Mouse (Mus musculus) heart, embryonic 13.5 days (tissue): ENCODE data around the gene Tmem169. TPM values are rescaled to one million over a fixed set of nuclear protein-coding genes. Genes with fewer than 3 reads are reported as not detected.

Source experiments
- ATAC-seq: fragments of 200-750 bp; cut with Nextera tagmentation; 2 replicates; pipeline ENCODE4 v1.8.0; 2017; ENCODE audit warnings: moderate TSS enrichment; ENCODE audit not compliant: insufficient number of reproducible peaks, low FRiP score, low TSS enrichment; ENCODE audit errors: extremely low read depth
- H3K27ac ChIP-seq: fragments of 300-500 bp; sonication (generic); replicated peaks from 2 replicates; pipeline ENCODE4 v1.5.1; 2015; ENCODE audit warnings: moderate library complexity, mild to moderate bottlenecking, inconsistent platforms
- H3K27me3 ChIP-seq: fragments of 300-500 bp; sonication (generic); replicated peaks from 2 replicates; pipeline ENCODE4 v1.6.1; 2015; ENCODE audit warnings: mild to moderate bottlenecking, inconsistent platforms
- H3K36me3 ChIP-seq: fragments of 300-500 bp; sonication (generic); 2 replicates; pipeline ENCODE4 v1.6.1; 2015; ENCODE audit warnings: mild to moderate bottlenecking, inconsistent platforms
- H3K4me1 ChIP-seq: fragments of 300-500 bp; sonication (generic); 2 replicates; pipeline ENCODE4 v1.6.1; 2015; ENCODE audit warnings: inconsistent platforms
- H3K4me2 ChIP-seq: fragments of 300-500 bp; sonication (generic); 2 replicates; pipeline ENCODE4 v1.6.1; 2015; ENCODE audit warnings: inconsistent platforms, mild to moderate bottlenecking, moderate library complexity
- H3K4me3 ChIP-seq: fragments of 300-500 bp; sonication (generic); 2 replicates; pipeline ENCODE4 v1.5.1; 2015; ENCODE audit warnings: moderate library complexity, mild to moderate bottlenecking, inconsistent platforms
- H3K9ac ChIP-seq: fragments of 300-500 bp; sonication (generic); 2 replicates; pipeline ENCODE4 v1.6.1; 2015; ENCODE audit warnings: inconsistent platforms, mild to moderate bottlenecking, moderate library complexity
- H3K9me3 ChIP-seq: fragments of 300-500 bp; sonication (generic); 2 replicates; pipeline ENCODE4 v1.6.1; 2016; ENCODE audit warnings: inconsistent platforms
- WGBS: fragments of 180-500 bp; shearing (Covaris S2); methylation state at CpG from one replicate; pipeline ENCODE4 v1.1.7; 2015; ENCODE audit warnings: mixed read lengths; 5-methylcytosine and 5-hydroxymethylcytosine counted together
- polyA plus RNA-seq: library from polyadenylated mRNA; unstranded; fragments of >200 nt; fragmentation: Nextera tagmentation; extraction: Ambion mirVana; gene quantifications from 2 replicates; pipeline ENCODE4 v1.2.1, GENCODE M21; 2015

Tmem169 gene
- polyA plus RNA-seq, 1 experiment from 2014 or later: 0.35 TPM

GRCm38 (mm10) chr1:72309744-72310424, 25.7 kb downstream of the Tmem169 start:
- H3K4me2 ChIP-seq: no peak overlapping the region
- no peak for ATAC-seq
- 75% methylated on average over 6 of the region's 6 CpGs for WGBS
- H3K4me1 ChIP-seq: peaks cover 9% of the 10 kb centered on the region; the same call in 1 of the 2 replicates
- no peaks in the 10 kb centered on the region for H3K9me3 ChIP-seq
- no peak overlapping the region for H3K27ac ChIP-seq
- H3K9ac ChIP-seq: no peak overlapping the region
- peaks cover 21% of the 10 kb centered on the region for H3K36me3 ChIP-seq
- peaks cover 15% of the 10 kb centered on the region; the same call in 1 of the 2 replicates for H3K27me3 ChIP-seq
- no peak overlapping the region for H3K4me3 ChIP-seq

GRCm38 (mm10) chr1:72312701-72313398, 28.7 kb downstream of the Tmem169 start:
- Histone ChIP-seq H3K27ac (no peak overlapping the region), H3K4me1 (0 out of 2 replicates have a peak, but pooled peaks cover 6% of the 10 kb centered on the region), H3K9me3 (no peaks in the 10 kb centered on the region), H3K27me3 (peaks cover 24% of the 10 kb centered on the region), H3K9ac (no peak overlapping the region), H3K4me2 (no peak overlapping the region), H3K36me3 (peaks cover 39% of the 10 kb centered on the region), H3K4me3 (no peak overlapping the region)
- WGBS: 83% methylated on average over 9 of the region's 9 CpGs
- no peak for ATAC-seq

- WGBS: 68% methylated on average over 5 of the region's 5 CpGs
Observed at GRCm38 (mm10) chr1:72313399-72314039, 29.4 kb downstream of the Tmem169 start.

GRCm38 (mm10) chr1:72315447-72315846, 31.3 kb downstream of the Tmem169 start:
- WGBS: 83% methylated on average over 4 of the region's 4 CpGs
- ATAC-seq: no peak
- H3K9me3 ChIP-seq: no peaks in the 10 kb centered on the region
- H3K4me2 ChIP-seq: no peak overlapping the region
- no peak overlapping the region for H3K9ac ChIP-seq
- H3K4me1 ChIP-seq: no peaks in the 10 kb centered on the region
- peaks cover 32% of the 10 kb centered on the region for H3K27me3 ChIP-seq
- no peak overlapping the region for H3K27ac ChIP-seq
- peaks cover 60% of the 10 kb centered on the region for H3K36me3 ChIP-seq
- H3K4me3 ChIP-seq: no peak overlapping the region

More at GRCm38 (mm10) chr1:72313399-72314039, 29.4 kb downstream of the Tmem169 start:
- H3K9ac ChIP-seq: no peak overlapping the region
- no peak overlapping the region for H3K4me2 ChIP-seq
- H3K27me3 ChIP-seq: peaks cover 31% of the 10 kb centered on the region
- H3K27ac ChIP-seq: no peak overlapping the region
- no peak overlapping the region for H3K4me3 ChIP-seq
- H3K9me3 ChIP-seq: no peaks in the 10 kb centered on the region
- H3K36me3 ChIP-seq: peaks cover 43% of the 10 kb centered on the region
- H3K4me1 ChIP-seq: no peaks in the 10 kb centered on the region
- no peak for ATAC-seq

GRCm38 (mm10) chr1:72316409-72316808, 32.2 kb downstream of the Tmem169 start:
- no peak overlapping the region for H3K27ac ChIP-seq
- WGBS: 51% methylated on average over 8 of the region's 8 CpGs
- ATAC-seq: no peak
- no peaks in the 10 kb centered on the region for H3K4me1 ChIP-seq
- H3K4me2 ChIP-seq: no peak overlapping the region
- H3K4me3 ChIP-seq: no peak overlapping the region
- peaks cover 32% of the 10 kb centered on the region for H3K27me3 ChIP-seq
- H3K36me3 ChIP-seq: peaks cover 70% of the 10 kb centered on the region
- no peak overlapping the region for H3K9ac ChIP-seq
- no peaks in the 10 kb centered on the region for H3K9me3 ChIP-seq

- Histone ChIP-seq H3K9ac (no peak overlapping the region), H3K4me2 (no peak overlapping the region), H3K9me3 (no peaks in the 10 kb centered on the region), H3K4me3 (no peak overlapping the region), H3K27ac (no peak overlapping the region), H3K27me3 (peaks cover 32% of the 10 kb centered on the region), H3K4me1 (no peaks in the 10 kb centered on the region), H3K36me3 (peaks cover 68% of the 10 kb centered on the region)
- ATAC-seq: no peak
- 72% methylated on average over 7 of the region's 7 CpGs for WGBS
Observed at GRCm38 (mm10) chr1:72316901-72317300, 32.7 kb downstream of the Tmem169 start.

- 87% methylated on average over 5 of the region's 5 CpGs for WGBS
- peaks cover 60% of the 10 kb centered on the region for H3K36me3 ChIP-seq
Observed at GRCm38 (mm10) chr1:72320759-72321158, 36.6 kb downstream of the Tmem169 start.

GRCm38 (mm10) chr1:72323248-72323647, 39.1 kb downstream of the Tmem169 start:
- WGBS: 92% methylated on average over 4 of the region's 4 CpGs

More at GRCm38 (mm10) chr1:72320759-72321158, 36.6 kb downstream of the Tmem169 start:
- Histone ChIP-seq H3K9ac (no peak overlapping the region), H3K4me1 (no peaks in the 10 kb centered on the region), H3K27ac (no peak overlapping the region), H3K27me3 (peaks cover 11% of the 10 kb centered on the region), H3K4me2 (no peak overlapping the region), H3K4me3 (no peak overlapping the region), H3K9me3 (no peaks in the 10 kb centered on the region)
- ATAC-seq: no peak

GRCm38 (mm10) chr1:72326162-72326821, 42.1 kb downstream of the Tmem169 start:
- Histone ChIP-seq H3K36me3 (peaks cover 65% of the 10 kb centered on the region), H3K9ac (no peak overlapping the region), H3K27ac (no peak overlapping the region), H3K4me2 (no peak overlapping the region), H3K9me3 (no peaks in the 10 kb centered on the region), H3K4me3 (no peak overlapping the region), H3K4me1 (no peaks in the 10 kb centered on the region), H3K27me3 (no peaks in the 10 kb centered on the region)
- 69% methylated on average over 11 of the region's 11 CpGs for WGBS
- no peak for ATAC-seq

More at GRCm38 (mm10) chr1:72323248-72323647, 39.1 kb downstream of the Tmem169 start:
- Histone ChIP-seq H3K36me3 (peaks cover 62% of the 10 kb centered on the region), H3K27me3 (peaks cover 4% of the 10 kb centered on the region), H3K4me1 (no peaks in the 10 kb centered on the region), H3K4me2 (no peak overlapping the region), H3K27ac (no peak overlapping the region), H3K4me3 (no peak overlapping the region), H3K9me3 (no peaks in the 10 kb centered on the region), H3K9ac (no peak overlapping the region)
- ATAC-seq: no peak

GRCm38 (mm10) chr1:72334807-72335206, 50.6 kb downstream of the Tmem169 start:
- H3K9me3 ChIP-seq: no peaks in the 10 kb centered on the region
- 88% methylated on average over 11 of the region's 11 CpGs for WGBS
- H3K9ac ChIP-seq: no peak overlapping the region
- no peak overlapping the region for H3K4me2 ChIP-seq
- no peak overlapping the region for H3K4me3 ChIP-seq
- no peaks in the 10 kb centered on the region for H3K4me1 ChIP-seq
- H3K27me3 ChIP-seq: no peaks in the 10 kb centered on the region
- ATAC-seq: no peak
- H3K36me3 ChIP-seq: peaks cover 53% of the 10 kb centered on the region
- no peak overlapping the region for H3K27ac ChIP-seq

- peaks cover 53% of the 10 kb centered on the region for H3K36me3 ChIP-seq
- WGBS: 89% methylated on average over 8 of the region's 8 CpGs
- no peak overlapping the region for H3K9ac ChIP-seq
- H3K4me2 ChIP-seq: no peak overlapping the region
- no peaks in the 10 kb centered on the region for H3K9me3 ChIP-seq
- ATAC-seq: no peak
- no peaks in the 10 kb centered on the region for H3K4me1 ChIP-seq
- H3K27ac ChIP-seq: no peak overlapping the region
- no peak overlapping the region for H3K4me3 ChIP-seq
- H3K27me3 ChIP-seq: no peaks in the 10 kb centered on the region
Observed at GRCm38 (mm10) chr1:72336780-72337179, 52.6 kb downstream of the Tmem169 start.
